Mouse (Mus musculus) kidney, embryonic 15.5 days (tissue): Measurements from ENCODE around the gene Slc2a9. TPM values are rescaled to one million over a fixed set of nuclear protein-coding genes. Genes with fewer than 3 reads are reported as not detected.

ENCODE experiments used
- ATAC-seq: fragments of 200-750 bp; cut with Nextera tagmentation; replicated peaks from 2 replicates; pipeline ENCODE4 v1.8.0; 2017; ENCODE audit warnings: moderate TSS enrichment; ENCODE audit not compliant: low FRiP score
- H3K27ac ChIP-seq: fragments of 300-500 bp; sonication (generic); 2 replicates; pipeline ENCODE4 v1.5.1; 2015; ENCODE audit warnings: mild to moderate bottlenecking, inconsistent platforms
- H3K27me3 ChIP-seq: fragments of 300-500 bp; sonication (generic); 2 replicates; pipeline ENCODE4 v1.6.1; 2015; ENCODE audit warnings: inconsistent platforms
- H3K36me3 ChIP-seq: fragments of 300-500 bp; sonication (generic); 2 replicates; pipeline ENCODE4 v1.6.1; 2015; ENCODE audit warnings: inconsistent platforms
- H3K4me1 ChIP-seq: fragments of 300-500 bp; sonication (generic); 2 replicates; pipeline ENCODE4 v1.6.1; 2015; ENCODE audit warnings: inconsistent platforms
- H3K4me2 ChIP-seq: fragments of 300-500 bp; sonication (generic); 2 replicates; pipeline ENCODE4 v1.6.1; 2015; ENCODE audit warnings: moderate library complexity, mild to moderate bottlenecking, inconsistent platforms
- H3K4me3 ChIP-seq: fragments of 300-500 bp; sonication (generic); replicated peaks from 2 replicates; pipeline ENCODE4 v1.5.1; 2015; ENCODE audit warnings: mild to moderate bottlenecking, inconsistent platforms
- H3K9ac ChIP-seq: fragments of 300-500 bp; sonication (generic); 2 replicates; pipeline ENCODE4 v1.6.1; 2015; ENCODE audit warnings: mild to moderate bottlenecking, inconsistent platforms
- H3K9me3 ChIP-seq: fragments of 300-500 bp; sonication (generic); replicated peaks from 2 replicates; pipeline ENCODE4 v1.6.1; 2016; ENCODE audit warnings: inconsistent platforms
- WGBS: fragments of 180-500 bp; shearing (Covaris S2); methylation state at CpG from one replicate; pipeline ENCODE4 v1.1.7; 2015; ENCODE audit warnings: mixed read lengths; 5-methylcytosine and 5-hydroxymethylcytosine counted together
- polyA plus RNA-seq: library from polyadenylated mRNA; unstranded; fragments of >200 nt; fragmentation: Nextera tagmentation; extraction: Ambion mirVana; gene quantifications from 2 replicates; pipeline ENCODE4 v1.2.1, GENCODE M21; 2015

Gene Slc2a9
- polyA plus RNA-seq, 1 experiment from 2014 or later, result 1.4 TPM

- WGBS, result 84% methylated on average over 3 of the region's 3 CpGs
- Histone ChIP-seq H3K4me1 (no peaks in the 10 kb centered on the region), H3K4me3 (no peak overlapping the region), H3K9me3 (no peaks in the 10 kb centered on the region), H3K27me3 (no peaks in the 10 kb centered on the region), H3K9ac (no peak overlapping the region), H3K27ac (no peak overlapping the region), H3K36me3 (no peaks in the 10 kb centered on the region), H3K4me2 (no peak overlapping the region)
- ATAC-seq, result no peak
Observed at GRCm38 (mm10) chr5:38448121-38448520, 54.8 kb downstream of the Slc2a9 start.

- Histone ChIP-seq H3K9me3 (no peaks in the 10 kb centered on the region), H3K9ac (no peak overlapping the region), H3K36me3 (no peaks in the 10 kb centered on the region), H3K27ac (no peak overlapping the region), H3K4me2 (no peak overlapping the region), H3K4me3 (no peak overlapping the region), H3K27me3 (no peaks in the 10 kb centered on the region), H3K4me1 (no peaks in the 10 kb centered on the region)
- ATAC-seq, result no peak
- whole genome bisulfite sequencing, result 59% methylated on average over 14 of the region's 14 CpGs
Observed at GRCm38 (mm10) chr5:38446316-38446975, 56.5 kb downstream of the Slc2a9 start.

- Histone ChIP-seq H3K4me3 (no peak overlapping the region), H3K27me3 (no peaks in the 10 kb centered on the region), H3K4me2 (no peak overlapping the region), H3K27ac (no peak overlapping the region), H3K36me3 (no peaks in the 10 kb centered on the region), H3K9me3 (no peaks in the 10 kb centered on the region), H3K9ac (no peak overlapping the region), H3K4me1 (no peaks in the 10 kb centered on the region)
- ATAC-seq, result no peak
- 68% methylated on average over 10 of the region's 10 CpGs for WGBS
Observed at GRCm38 (mm10) chr5:38441088-38441839, 61.7 kb downstream of the Slc2a9 start.

GRCm38 (mm10) chr5:38440252-38441005, 62.5 kb downstream of the Slc2a9 start:
- Histone ChIP-seq H3K9me3 (no peaks in the 10 kb centered on the region), H3K27me3 (no peaks in the 10 kb centered on the region), H3K27ac (no peak overlapping the region), H3K4me1 (no peaks in the 10 kb centered on the region), H3K9ac (no peak overlapping the region), H3K36me3 (no peaks in the 10 kb centered on the region), H3K4me2 (no peak overlapping the region), H3K4me3 (no peak overlapping the region)
- ATAC-seq, result no peak
- WGBS, result 73% methylated on average over 9 of the region's 9 CpGs

- Histone ChIP-seq H3K4me3 (no peak overlapping the region), H3K9me3 (no peaks in the 10 kb centered on the region), H3K4me2 (no peak overlapping the region), H3K27me3 (no peaks in the 10 kb centered on the region), H3K4me1 (no peaks in the 10 kb centered on the region), H3K36me3 (no peaks in the 10 kb centered on the region), H3K27ac (no peak overlapping the region), H3K9ac (no peak overlapping the region)
- 94% methylated on average over 11 of the region's 11 CpGs for WGBS
- no peak for ATAC-seq
Observed at GRCm38 (mm10) chr5:38436681-38437080, 66.3 kb downstream of the Slc2a9 start.

GRCm38 (mm10) chr5:38434875-38435274, 68.1 kb downstream of the Slc2a9 start:
- Histone ChIP-seq H3K9ac (no peak overlapping the region), H3K27ac (no peak overlapping the region), H3K4me2 (no peak overlapping the region), H3K36me3 (no peaks in the 10 kb centered on the region), H3K27me3 (no peaks in the 10 kb centered on the region), H3K9me3 (no peaks in the 10 kb centered on the region), H3K4me1 (no peaks in the 10 kb centered on the region), H3K4me3 (no peak overlapping the region)
- WGBS, result 66% methylated on average over 3 of the region's 3 CpGs
- no peak for ATAC-seq

- no peak overlapping the region for H3K4me2 ChIP-seq
- 82% methylated on average over 7 of the region's 7 CpGs for whole genome bisulfite sequencing
- H3K4me3 ChIP-seq, result no peak overlapping the region
- no peaks in the 10 kb centered on the region for H3K9me3 ChIP-seq
- no peaks in the 10 kb centered on the region for H3K36me3 ChIP-seq
- H3K27me3 ChIP-seq, result no peaks in the 10 kb centered on the region
- H3K4me1 ChIP-seq, result no peaks in the 10 kb centered on the region
- H3K27ac ChIP-seq, result no peak overlapping the region
- H3K9ac ChIP-seq, result no peak overlapping the region
- no peak for ATAC-seq
Observed at GRCm38 (mm10) chr5:38431201-38431600, 71.7 kb downstream of the Slc2a9 start.

- Histone ChIP-seq H3K9me3 (no peaks in the 10 kb centered on the region), H3K27me3 (no peaks in the 10 kb centered on the region), H3K9ac (no peak overlapping the region), H3K4me3 (no peak overlapping the region), H3K4me2 (no peak overlapping the region), H3K27ac (no peak overlapping the region), H3K36me3 (no peaks in the 10 kb centered on the region), H3K4me1 (no peaks in the 10 kb centered on the region)
- WGBS, result 38% methylated on average over 6 of the region's 6 CpGs
- ATAC-seq, result no peak
Observed at GRCm38 (mm10) chr5:38429106-38429505, 73.8 kb downstream of the Slc2a9 start.

- no peak overlapping the region for H3K27ac ChIP-seq
- no peak for ATAC-seq
- WGBS, result 51% methylated on average over 5 of the region's 5 CpGs
Observed at GRCm38 (mm10) chr5:38427757-38428156, 75.2 kb downstream of the Slc2a9 start.

GRCm38 (mm10) chr5:38425569-38425968, 77.4 kb downstream of the Slc2a9 start:
- H3K9me3 ChIP-seq, result no peaks in the 10 kb centered on the region
- no peak overlapping the region for H3K9ac ChIP-seq
- no peak overlapping the region for H3K4me3 ChIP-seq
- H3K27ac ChIP-seq, result no peak overlapping the region
- no peak for ATAC-seq
- WGBS, result 88% methylated on average over 6 of the region's 6 CpGs
- H3K4me2 ChIP-seq, result no peak overlapping the region
- no peaks in the 10 kb centered on the region for H3K27me3 ChIP-seq
- no peaks in the 10 kb centered on the region for H3K36me3 ChIP-seq
- H3K4me1 ChIP-seq, result peaks cover 2% of the 10 kb centered on the region; the same call in 1 of the 2 replicates

More at GRCm38 (mm10) chr5:38427757-38428156, 75.2 kb downstream of the Slc2a9 start:
- H3K4me1 ChIP-seq, result no peaks in the 10 kb centered on the region
- H3K27me3 ChIP-seq, result no peaks in the 10 kb centered on the region
- no peak overlapping the region for H3K4me3 ChIP-seq
- no peaks in the 10 kb centered on the region for H3K9me3 ChIP-seq
- no peak overlapping the region for H3K9ac ChIP-seq
- no peak overlapping the region for H3K4me2 ChIP-seq
- H3K36me3 ChIP-seq, result no peaks in the 10 kb centered on the region

GRCm38 (mm10) chr5:38422426-38422825, 80.5 kb downstream of the Slc2a9 start:
- ATAC-seq, result no peak
- no peak overlapping the region for H3K27ac ChIP-seq
- H3K4me1 ChIP-seq, result peaks cover 2% of the 10 kb centered on the region; the same call in 1 of the 2 replicates
- no peaks in the 10 kb centered on the region for H3K36me3 ChIP-seq
- H3K9me3 ChIP-seq, result no peaks in the 10 kb centered on the region
- no peaks in the 10 kb centered on the region for H3K27me3 ChIP-seq
- no peak overlapping the region for H3K4me3 ChIP-seq
- WGBS, result 46% methylated on average over 4 of the region's 4 CpGs
- no peak overlapping the region for H3K4me2 ChIP-seq
- no peak overlapping the region for H3K9ac ChIP-seq

- Histone ChIP-seq H3K36me3 (no peaks in the 10 kb centered on the region), H3K9me3 (no peaks in the 10 kb centered on the region; the same call in 1 of the 2 replicates), H3K4me2 (no peak overlapping the region), H3K4me1 (peaks cover 2% of the 10 kb centered on the region; the same call in 1 of the 2 replicates), H3K27ac (no peak overlapping the region), H3K27me3 (no peaks in the 10 kb centered on the region), H3K4me3 (no peak overlapping the region), H3K9ac (no peak overlapping the region)
- 92% methylated on average over 6 of the region's 6 CpGs for WGBS
- ATAC-seq, result no peak
Observed at GRCm38 (mm10) chr5:38418799-38419198, 84.1 kb downstream of the Slc2a9 start.
